Mouse (Mus musculus): ENCODE measurements around the gene Gm5114. TPM values are rescaled to one million over a fixed set of nuclear protein-coding genes. Genes with fewer than 3 reads are reported as not detected.
"Not testable (repeated sequence)": the region's sequence is repeated elsewhere in the genome, so short reads cannot be mapped to it uniquely, and the experiment has no call there.

Gm5114 gene
- polyA plus RNA-seq (2015; fragmentation: Nextera tagmentation; extraction: Ambion mirVana) = not detected in 2 replicates

DNA sequence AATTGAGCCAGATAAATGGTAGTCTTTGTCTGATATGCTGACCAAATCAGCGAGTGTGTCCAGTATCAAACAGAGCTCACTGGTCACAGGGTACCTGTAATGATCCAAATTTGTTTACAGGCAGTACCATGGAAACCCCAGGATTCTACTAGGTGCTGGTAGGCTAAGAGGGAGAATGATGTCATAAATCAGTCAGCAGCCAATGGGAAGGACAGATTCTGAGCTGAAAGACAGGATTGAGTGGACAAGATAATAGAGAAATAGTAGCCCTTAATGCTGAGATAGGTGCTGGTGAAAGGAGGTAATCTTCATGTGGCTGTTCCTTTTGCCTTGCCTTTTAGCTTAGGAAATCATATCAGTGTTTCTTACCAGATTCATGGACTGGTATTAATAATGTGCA lies at the start of gene Gm5114:
Gene Gm5114 (minus strand): TSS at position 101 of the 400 bp plus-strand sequence.
- H3K27me3 ChIP-seq (replicated peaks; ENCODE audit: control insufficient read depth, insufficient read depth, low read length); H3K4me3 ChIP-seq (ENCODE audit: low read length); H3K9ac ChIP-seq (ENCODE audit: low read depth, low read length); H3K9me3 ChIP-seq (ENCODE audit: control insufficient read depth, low read length); H3K4me2 ChIP-seq (ENCODE audit: low read length); ATAC-seq; H3K27ac ChIP-seq (ENCODE audit: low read depth, low read length); H3K4me1 ChIP-seq (ENCODE audit: control insufficient read depth, insufficient read depth, low read depth, low read length); H3K36me3 ChIP-seq (ENCODE audit: control insufficient read depth, insufficient read depth, low read length): not testable (repeated sequence)
- 46% methylated on average over 1 of the region's 1 CpGs for WGBS

DNA sequence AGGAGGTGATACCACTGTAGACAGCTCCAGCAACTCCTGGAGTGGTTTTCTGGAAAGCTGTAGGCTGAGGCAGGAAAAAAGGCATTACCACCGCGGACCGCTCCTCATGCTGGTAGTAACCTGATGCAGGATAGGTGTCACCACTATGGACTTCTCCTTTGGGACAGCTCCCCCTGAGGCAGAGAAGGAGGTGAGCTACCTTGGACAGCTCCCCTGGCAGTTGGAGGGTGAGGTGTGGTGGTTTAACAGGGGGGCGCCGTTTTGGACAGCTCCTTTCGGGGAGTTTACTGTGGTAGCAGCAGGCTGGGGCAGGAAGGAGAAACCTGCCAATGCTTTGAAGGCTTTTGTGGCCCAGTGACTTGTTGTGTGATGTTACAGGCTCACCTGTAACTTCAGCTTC lies 42.8 kb upstream of the Gm5114 start:
- WGBS = 27% methylated on average over 6 of the region's 6 CpGs
- Histone ChIP-seq H3K4me1 (ENCODE audit: control insufficient read depth, insufficient read depth, low read depth, low read length) (peaks cover 4% of the 10 kb centered on the region), H3K9me3 (ENCODE audit: control insufficient read depth, low read length) (no peaks in the 10 kb centered on the region), H3K4me3 (ENCODE audit: low read length) (no peak overlapping the region), H3K9ac (ENCODE audit: low read depth, low read length) (no peak overlapping the region), H3K36me3 (ENCODE audit: control insufficient read depth, insufficient read depth, low read length) (peaks cover 2% of the 10 kb centered on the region; the same call in 1 of the 2 replicates), H3K4me2 (ENCODE audit: low read length) (no peak overlapping the region), H3K27ac (ENCODE audit: low read depth, low read length) (no peak overlapping the region), H3K27me3 (replicated peaks; ENCODE audit: control insufficient read depth, insufficient read depth, low read length) (no peaks in the 10 kb centered on the region)
- ATAC-seq = no peak

DNA sequence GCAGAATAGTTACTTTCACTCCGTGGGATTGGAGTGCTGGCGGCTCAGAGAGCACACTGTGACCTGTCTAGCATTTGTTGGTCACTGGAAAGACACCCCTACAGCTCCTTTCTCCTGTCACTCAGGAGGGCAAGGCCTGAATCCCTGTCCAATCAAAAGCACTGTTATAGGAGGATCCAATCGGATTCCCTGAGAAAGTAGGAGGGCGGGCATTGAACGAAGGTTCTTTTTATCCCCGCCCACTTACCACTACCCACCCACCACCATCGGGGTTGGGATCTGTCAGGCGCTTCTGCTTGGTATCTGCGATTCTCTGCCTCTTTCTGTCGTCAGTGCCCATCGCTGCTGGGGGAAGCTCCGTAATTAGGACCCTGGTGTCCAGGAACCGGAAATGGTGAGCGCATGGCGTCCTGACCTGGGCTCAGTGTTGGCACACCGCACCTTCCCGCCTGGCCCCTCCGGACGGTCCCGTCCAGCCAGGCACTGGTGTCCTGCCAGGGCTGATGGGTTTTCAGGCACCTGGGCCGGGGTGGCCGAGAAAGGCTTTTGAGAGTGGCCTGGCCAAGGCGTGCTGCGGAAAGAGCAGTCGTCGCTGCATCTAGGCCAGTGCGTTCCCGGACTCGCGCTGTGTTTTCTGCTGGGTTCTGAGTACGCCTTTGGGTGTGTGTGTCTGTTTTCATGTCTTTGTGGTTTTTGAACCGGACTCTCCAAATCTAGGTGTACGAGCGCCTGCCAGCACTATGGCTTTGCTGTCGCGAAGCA lies 36.5 kb upstream of the Gm5114 start:
- no peaks in the 10 kb centered on the region for H3K9me3 ChIP-seq (ENCODE audit: control insufficient read depth, low read length)
- peak overlapping the region; percentile 84 for H3K4me2 ChIP-seq (ENCODE audit: low read length)
- WGBS = 2% methylated on average over 36 of the region's 36 CpGs
- no peaks in the 10 kb centered on the region; the same call in 1 of the 2 replicates for H3K27me3 ChIP-seq (replicated peaks; ENCODE audit: control insufficient read depth, insufficient read depth, low read length)
- no peaks in the 10 kb centered on the region for H3K36me3 ChIP-seq (ENCODE audit: control insufficient read depth, insufficient read depth, low read length)
- ATAC-seq = peak; percentile 99
- peak overlapping the region; percentile 81 for H3K27ac ChIP-seq (ENCODE audit: low read depth, low read length)
- H3K9ac ChIP-seq (ENCODE audit: low read depth, low read length) = peak overlapping the region; percentile 76
- H3K4me1 ChIP-seq (ENCODE audit: control insufficient read depth, insufficient read depth, low read depth, low read length) = peaks cover 11% of the 10 kb centered on the region
- H3K4me3 ChIP-seq (ENCODE audit: low read length) = peak overlapping the region; percentile 67

DNA sequence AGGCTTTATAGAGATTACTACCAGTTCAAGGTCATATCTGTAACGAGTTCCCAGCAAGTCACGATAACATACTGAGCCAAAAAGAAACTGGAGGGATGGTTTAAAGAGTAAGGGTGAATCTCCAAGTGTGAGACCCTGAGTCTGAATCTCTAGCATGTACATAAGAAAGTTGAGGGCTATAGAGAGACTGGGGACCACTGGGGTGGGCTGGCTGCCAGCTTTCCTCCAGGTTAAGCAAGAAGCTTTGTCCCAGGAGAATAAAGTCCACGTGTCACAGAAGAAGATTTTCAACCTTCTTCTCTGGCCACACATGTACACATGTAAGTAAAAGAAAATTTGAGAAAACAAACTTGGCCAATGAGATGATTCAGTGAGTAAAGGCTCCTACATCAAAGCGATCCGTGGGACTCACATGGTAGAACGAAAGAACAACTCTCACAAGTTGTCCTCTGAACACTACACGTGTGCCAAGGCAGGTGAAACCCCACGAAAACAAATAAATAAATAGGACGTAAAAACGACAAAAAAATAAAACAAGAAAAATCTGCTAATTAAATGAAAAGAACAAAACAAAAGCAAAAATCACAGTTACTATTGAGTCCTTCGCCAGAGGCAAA lies 35.8 kb upstream of the Gm5114 start:
- peak; percentile 32 for ATAC-seq
- no peaks in the 10 kb centered on the region for H3K9me3 ChIP-seq (ENCODE audit: control insufficient read depth, low read length)
- WGBS = 56% methylated on average over 11 of the region's 11 CpGs
- H3K4me2 ChIP-seq (ENCODE audit: low read length) = peak overlapping the region; percentile 62
- H3K27ac ChIP-seq (ENCODE audit: low read depth, low read length) = peak overlapping the region; percentile 10; the same call in 1 of the 2 replicates
- peak overlapping the region; percentile 67 for H3K4me3 ChIP-seq (ENCODE audit: low read length)
- no peaks in the 10 kb centered on the region for H3K36me3 ChIP-seq (ENCODE audit: control insufficient read depth, insufficient read depth, low read length)
- H3K4me1 ChIP-seq (ENCODE audit: control insufficient read depth, insufficient read depth, low read depth, low read length) = peaks cover 11% of the 10 kb centered on the region
- H3K27me3 ChIP-seq (replicated peaks; ENCODE audit: control insufficient read depth, insufficient read depth, low read length) = no peaks in the 10 kb centered on the region; the same call in 1 of the 2 replicates
- peak overlapping the region; percentile 64 for H3K9ac ChIP-seq (ENCODE audit: low read depth, low read length)

DNA sequence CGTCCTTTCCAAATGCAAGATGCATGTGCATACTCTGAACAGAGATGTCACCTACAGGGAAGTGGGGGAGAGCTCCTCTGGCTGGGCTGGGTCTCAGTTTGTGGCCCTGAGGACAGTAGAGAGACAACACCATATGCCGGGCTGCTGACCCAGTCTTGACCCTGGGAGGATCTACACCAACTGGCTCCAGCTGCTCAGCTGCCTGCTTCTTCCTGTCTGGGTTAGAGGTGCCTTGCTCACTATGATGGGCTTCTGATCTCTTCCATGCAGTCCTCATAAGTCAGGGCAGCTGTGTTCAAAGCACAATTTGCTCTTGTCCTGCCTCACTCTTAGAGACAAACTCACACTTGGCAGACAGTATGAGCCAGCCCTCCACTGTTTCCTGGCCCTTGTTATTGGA lies 28.3 kb upstream of the Gm5114 start:
- H3K36me3 ChIP-seq (ENCODE audit: control insufficient read depth, insufficient read depth, low read length) = no peaks in the 10 kb centered on the region
- WGBS = 65% methylated on average over 2 of the region's 2 CpGs
- no peak overlapping the region for H3K4me3 ChIP-seq (ENCODE audit: low read length)
- H3K9ac ChIP-seq (ENCODE audit: low read depth, low read length) = no peak overlapping the region
- no peak for ATAC-seq
- no peaks in the 10 kb centered on the region for H3K27me3 ChIP-seq (replicated peaks; ENCODE audit: control insufficient read depth, insufficient read depth, low read length)
- no peaks in the 10 kb centered on the region for H3K9me3 ChIP-seq (ENCODE audit: control insufficient read depth, low read length)
- H3K27ac ChIP-seq (ENCODE audit: low read depth, low read length) = no peak overlapping the region
- no peak overlapping the region for H3K4me2 ChIP-seq (ENCODE audit: low read length)
- H3K4me1 ChIP-seq (ENCODE audit: control insufficient read depth, insufficient read depth, low read depth, low read length) = no peaks in the 10 kb centered on the region

DNA sequence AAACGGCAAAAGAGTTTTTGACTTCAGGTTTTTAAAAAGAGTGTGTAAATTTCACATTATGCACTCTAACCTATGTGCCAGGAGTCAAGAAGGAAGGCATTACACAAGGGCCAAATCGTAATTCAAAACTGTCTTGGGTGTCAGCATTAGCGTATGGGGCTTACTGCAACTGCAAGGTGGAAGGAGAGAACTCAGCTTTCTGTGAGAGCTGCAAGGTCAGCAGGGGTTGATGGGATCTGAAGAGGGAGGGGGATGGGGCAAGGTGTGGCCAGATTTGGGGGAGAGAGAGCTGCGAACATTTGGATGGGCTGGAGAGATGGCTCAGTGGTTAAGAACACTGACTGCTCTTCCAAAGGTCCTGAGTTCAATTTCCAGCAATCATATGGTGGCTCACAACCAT lies 27.4 kb upstream of the Gm5114 start:
- Histone ChIP-seq H3K9ac (ENCODE audit: low read depth, low read length) (no peak overlapping the region), H3K27me3 (replicated peaks; ENCODE audit: control insufficient read depth, insufficient read depth, low read length) (no peaks in the 10 kb centered on the region), H3K4me3 (ENCODE audit: low read length) (no peak overlapping the region), H3K27ac (ENCODE audit: low read depth, low read length) (no peak overlapping the region), H3K36me3 (ENCODE audit: control insufficient read depth, insufficient read depth, low read length) (no peaks in the 10 kb centered on the region), H3K4me1 (ENCODE audit: control insufficient read depth, insufficient read depth, low read depth, low read length) (no peaks in the 10 kb centered on the region), H3K9me3 (ENCODE audit: control insufficient read depth, low read length) (no peaks in the 10 kb centered on the region), H3K4me2 (ENCODE audit: low read length) (no peak overlapping the region)
- WGBS = 86% methylated on average over 4 of the region's 4 CpGs
- no peak for ATAC-seq

Small RNA genes within 50 kb of the gene (microRNA-seq; reads per million reads assigned to microRNA genes)
- not detected for gene Gm27437

Other genes starting within 250 kb of the Gm5114 start
- 2.2 and 2.9 TPM in 2 replicates for gene Zfp619, start 104.6 kb upstream of the Gm5114 start, polyA plus RNA-seq (2015; fragmentation: Nextera tagmentation; extraction: Ambion mirVana)

All from hindbrain, embryonic 16.5 days (tissue).